Mouse (Mus musculus): ENCODE data around the gene Angptl7. TPM values are rescaled to one million over a fixed set of nuclear protein-coding genes. Genes with fewer than 3 reads are reported as not detected.

The Angptl7 gene
- polyA plus RNA-seq, 1 experiment from 2014 or later: 0.47 TPM

DNA sequence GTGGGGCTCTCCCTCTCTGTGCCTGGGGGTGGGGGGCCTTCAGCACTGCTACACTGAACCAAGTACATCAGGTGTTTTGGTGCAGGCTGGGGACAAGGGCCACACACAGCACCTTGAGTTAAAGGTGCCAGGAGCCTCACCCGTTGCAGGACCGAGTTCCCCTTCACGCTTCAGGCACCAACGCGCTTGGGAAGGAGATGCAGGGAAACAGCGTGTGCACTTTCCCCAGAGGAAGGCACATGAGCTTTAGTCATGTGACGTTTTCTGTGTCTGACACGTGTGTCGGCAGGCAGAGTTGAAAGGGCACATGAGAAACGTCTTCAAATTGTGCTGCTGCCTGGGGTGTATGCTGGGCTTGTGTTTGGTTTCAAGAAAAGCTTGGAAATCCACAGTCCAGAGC lies 31.9 kb downstream of the Angptl7 start:
- no peaks in the 10 kb centered on the region for H3K4me1 ChIP-seq (replicated peaks; ENCODE audit: control insufficient read depth, insufficient read depth, low read length)
- 95% methylated on average over 10 of the region's 10 CpGs for WGBS

DNA sequence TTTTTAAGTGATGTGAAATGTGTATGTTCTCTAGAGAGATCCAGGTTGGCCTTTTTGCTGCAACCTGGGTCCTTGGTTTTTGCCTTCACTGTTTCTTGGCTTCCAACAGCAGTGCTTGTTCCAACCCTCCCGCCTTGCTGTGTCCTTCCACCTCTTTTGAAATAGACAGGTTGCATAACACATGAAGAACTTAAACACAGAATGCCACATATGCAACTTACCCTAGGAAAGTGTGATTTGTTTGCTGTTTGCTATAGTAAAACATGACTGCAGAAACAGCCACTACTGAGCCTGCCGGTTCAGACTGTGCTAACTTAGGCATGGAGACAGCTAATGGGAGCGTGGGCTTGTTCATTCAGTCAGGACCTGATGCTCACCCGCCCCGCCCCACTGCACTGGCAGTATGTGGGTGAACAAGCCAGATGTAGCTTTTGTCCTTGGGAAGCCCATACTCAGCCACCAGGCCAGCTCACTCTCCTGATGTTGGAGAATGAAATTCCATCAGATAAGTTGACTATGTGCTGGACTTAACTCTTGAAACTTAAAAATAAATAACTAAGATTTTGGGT lies 33.7 kb downstream of the Angptl7 start:
- no peak overlapping the region for H3K9ac ChIP-seq (ENCODE audit: low read length)
- 98% methylated on average over 5 of the region's 5 CpGs for WGBS
- H3K4me1 ChIP-seq (replicated peaks; ENCODE audit: control insufficient read depth, insufficient read depth, low read length): no peaks in the 10 kb centered on the region
- peaks cover 22% of the 10 kb centered on the region for H3K36me3 ChIP-seq (ENCODE audit: control insufficient read depth, insufficient read depth, low read length)
- no peak overlapping the region for H3K27ac ChIP-seq (ENCODE audit: low read depth, low read length)
- no peak overlapping the region for H3K4me2 ChIP-seq (ENCODE audit: low read depth, low read length, severe bottlenecking)
- no peaks in the 10 kb centered on the region for H3K27me3 ChIP-seq (ENCODE audit: control insufficient read depth, insufficient read depth, low read length)
- ATAC-seq (replicated peaks; ENCODE audit: low FRiP score) (no peak), DNase-seq (ENCODE audit: low spot score) (no peak)
- H3K4me3 ChIP-seq (ENCODE audit: low read depth, low read length): no peak overlapping the region
- H3K9me3 ChIP-seq (ENCODE audit: control insufficient read depth, low read length): no peaks in the 10 kb centered on the region

More for the DNA sequence above, 31.9 kb downstream of the Angptl7 start:
- H3K27ac ChIP-seq (ENCODE audit: low read depth, low read length): no peak overlapping the region
- H3K4me3 ChIP-seq (ENCODE audit: low read depth, low read length): no peak overlapping the region
- H3K9me3 ChIP-seq (ENCODE audit: control insufficient read depth, low read length): no peaks in the 10 kb centered on the region
- no peak overlapping the region for H3K4me2 ChIP-seq (ENCODE audit: low read depth, low read length, severe bottlenecking)
- no peak overlapping the region for H3K9ac ChIP-seq (ENCODE audit: low read length)
- H3K27me3 ChIP-seq (ENCODE audit: control insufficient read depth, insufficient read depth, low read length): no peaks in the 10 kb centered on the region
- DNase-seq (ENCODE audit: low spot score) (no peak), ATAC-seq (replicated peaks; ENCODE audit: low FRiP score) (no peak)
- H3K36me3 ChIP-seq (ENCODE audit: control insufficient read depth, insufficient read depth, low read length): peaks cover 27% of the 10 kb centered on the region

DNA sequence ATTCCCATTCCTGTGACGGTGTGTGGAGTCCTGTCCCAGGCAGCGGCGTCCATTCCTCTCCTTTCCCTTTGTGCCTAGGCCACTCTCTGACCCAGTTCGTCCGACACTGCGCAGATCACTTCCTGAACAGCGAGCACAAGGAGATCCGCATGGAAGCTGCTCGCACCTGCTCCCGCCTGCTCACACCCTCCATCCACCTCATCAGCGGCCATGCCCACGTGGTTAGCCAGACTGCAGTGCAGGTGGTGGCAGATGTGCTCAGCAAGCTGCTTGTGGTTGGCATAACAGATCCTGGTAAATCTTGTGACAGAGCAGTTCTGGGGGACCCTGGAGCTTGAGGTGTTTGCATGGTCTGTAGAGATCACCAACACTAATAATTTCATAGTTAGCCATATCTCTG lies 35.4 kb downstream of the Angptl7 start:
- ATAC-seq (replicated peaks; ENCODE audit: low FRiP score): no peak
- 96% methylated on average over 12 of the region's 12 CpGs for WGBS

DNA sequence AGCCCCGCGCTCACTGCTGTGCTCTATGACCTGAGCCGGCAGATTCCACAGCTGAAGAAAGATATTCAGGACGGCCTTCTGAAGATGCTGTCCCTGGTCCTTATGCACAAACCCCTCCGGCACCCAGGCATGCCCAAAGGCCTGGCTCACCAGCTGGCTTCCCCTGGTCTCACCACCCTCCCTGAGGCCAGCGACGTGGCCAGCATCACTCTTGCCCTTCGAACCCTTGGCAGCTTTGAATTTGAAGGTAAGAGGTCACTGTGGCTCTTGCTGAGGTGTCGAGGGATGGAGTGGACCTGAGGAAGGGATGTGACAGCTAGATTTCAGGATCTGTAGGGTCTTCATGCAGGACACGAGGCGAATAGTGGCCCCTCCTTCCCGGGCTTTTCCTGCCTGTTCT lies 36.0 kb downstream of the Angptl7 start:
- Histone ChIP-seq H3K36me3 (ENCODE audit: control insufficient read depth, insufficient read depth, low read length) (peaks cover 9% of the 10 kb centered on the region; the same call in 1 of the 2 replicates), H3K4me3 (ENCODE audit: low read depth, low read length) (no peak overlapping the region), H3K9me3 (ENCODE audit: control insufficient read depth, low read length) (no peaks in the 10 kb centered on the region), H3K4me1 (replicated peaks; ENCODE audit: control insufficient read depth, insufficient read depth, low read length) (no peaks in the 10 kb centered on the region), H3K27me3 (ENCODE audit: control insufficient read depth, insufficient read depth, low read length) (no peaks in the 10 kb centered on the region), H3K27ac (ENCODE audit: low read depth, low read length) (no peak overlapping the region), H3K4me2 (ENCODE audit: low read depth, low read length, severe bottlenecking) (no peak overlapping the region), H3K9ac (ENCODE audit: low read length) (no peak overlapping the region)
- 96% methylated on average over 12 of the region's 12 CpGs for WGBS
- DNase-seq (ENCODE audit: low spot score): no peak
- ATAC-seq (replicated peaks; ENCODE audit: low FRiP score): no peak

More for the DNA sequence above, 35.4 kb downstream of the Angptl7 start:
- Histone ChIP-seq H3K27ac (ENCODE audit: low read depth, low read length) (no peak overlapping the region), H3K27me3 (ENCODE audit: control insufficient read depth, insufficient read depth, low read length) (no peaks in the 10 kb centered on the region), H3K36me3 (ENCODE audit: control insufficient read depth, insufficient read depth, low read length) (peaks cover 15% of the 10 kb centered on the region; the same call in 1 of the 2 replicates), H3K4me1 (replicated peaks; ENCODE audit: control insufficient read depth, insufficient read depth, low read length) (no peaks in the 10 kb centered on the region), H3K9ac (ENCODE audit: low read length) (no peak overlapping the region), H3K4me3 (ENCODE audit: low read depth, low read length) (no peak overlapping the region), H3K4me2 (ENCODE audit: low read depth, low read length, severe bottlenecking) (no peak overlapping the region), H3K9me3 (ENCODE audit: control insufficient read depth, low read length) (no peaks in the 10 kb centered on the region)
- DNase-seq (ENCODE audit: low spot score): no peak

DNA sequence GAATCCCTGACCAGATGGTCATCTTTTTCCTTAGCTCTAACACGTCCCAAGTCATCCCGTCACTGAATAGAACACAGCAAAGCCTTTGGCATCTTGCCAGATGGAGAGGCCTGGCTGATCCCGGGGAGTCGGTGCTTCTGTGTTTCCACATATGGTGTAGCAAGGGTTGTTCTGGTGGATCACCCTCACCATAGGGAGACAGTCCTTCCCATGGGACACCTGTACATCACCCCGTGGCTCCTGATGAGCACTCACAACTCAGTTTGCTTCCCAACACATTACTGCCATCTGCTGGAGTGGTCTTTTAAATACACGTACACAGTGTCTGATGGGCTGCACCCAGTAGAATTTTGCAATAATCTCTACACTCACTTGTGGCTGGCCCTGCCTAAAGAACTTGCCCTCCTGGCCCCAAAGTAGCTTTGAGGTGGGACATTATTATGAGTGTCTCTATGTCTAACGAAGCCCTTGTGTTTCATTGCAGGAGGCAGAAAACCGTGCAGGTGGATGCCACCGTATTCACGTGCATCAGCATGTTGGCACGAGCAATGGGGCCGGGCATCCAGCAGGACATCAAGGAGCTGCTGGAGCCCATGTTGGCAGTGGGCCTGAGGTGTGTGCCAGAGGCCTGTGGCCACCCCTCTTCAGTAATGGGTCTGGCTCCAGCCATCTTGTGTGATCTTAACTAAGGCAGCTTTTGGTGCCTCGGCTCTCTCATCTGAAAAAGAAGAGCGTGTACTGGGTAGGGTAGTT lies 36.9 kb downstream of the Angptl7 start:
- 86% methylated on average over 14 of the region's 14 CpGs for WGBS
- ATAC-seq (replicated peaks; ENCODE audit: low FRiP score): no peak

DNA sequence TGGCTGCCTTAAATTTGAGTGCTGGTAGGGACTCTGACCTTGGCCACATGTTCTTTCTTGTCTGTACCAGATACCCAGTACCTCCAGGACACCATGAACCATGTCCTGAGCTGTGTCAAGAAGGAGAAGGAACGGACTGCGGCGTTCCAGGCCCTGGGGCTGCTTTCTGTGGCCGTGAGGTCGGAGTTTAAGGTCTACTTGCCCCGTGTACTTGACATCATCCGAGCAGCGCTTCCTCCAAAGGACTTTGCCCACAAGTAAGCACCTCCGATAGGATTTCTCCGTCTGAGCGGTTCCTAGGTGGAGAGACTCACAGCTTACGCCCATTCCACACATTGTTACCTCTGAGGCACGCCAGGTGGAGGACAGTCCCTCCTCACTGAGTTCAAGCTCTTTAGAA lies 37.5 kb downstream of the Angptl7 start:
- H3K36me3 ChIP-seq (ENCODE audit: control insufficient read depth, insufficient read depth, low read length): peaks cover 6% of the 10 kb centered on the region; the same call in 1 of the 2 replicates
- no peak overlapping the region for H3K27ac ChIP-seq (ENCODE audit: low read depth, low read length)
- H3K4me2 ChIP-seq (ENCODE audit: low read depth, low read length, severe bottlenecking): no peak overlapping the region
- no peak overlapping the region for H3K9ac ChIP-seq (ENCODE audit: low read length)
- H3K27me3 ChIP-seq (ENCODE audit: control insufficient read depth, insufficient read depth, low read length): no peaks in the 10 kb centered on the region
- H3K4me1 ChIP-seq (replicated peaks; ENCODE audit: control insufficient read depth, insufficient read depth, low read length): no peaks in the 10 kb centered on the region
- no peaks in the 10 kb centered on the region for H3K9me3 ChIP-seq (ENCODE audit: control insufficient read depth, low read length)
- no peak for ATAC-seq (replicated peaks; ENCODE audit: low FRiP score)
- no peak for DNase-seq (ENCODE audit: low spot score)
- 93% methylated on average over 13 of the region's 13 CpGs for WGBS
- no peak overlapping the region for H3K4me3 ChIP-seq (ENCODE audit: low read depth, low read length)

More for the DNA sequence above, 36.9 kb downstream of the Angptl7 start:
- Histone ChIP-seq H3K4me1 (replicated peaks; ENCODE audit: control insufficient read depth, insufficient read depth, low read length) (no peaks in the 10 kb centered on the region), H3K9me3 (ENCODE audit: control insufficient read depth, low read length) (no peaks in the 10 kb centered on the region), H3K4me2 (ENCODE audit: low read depth, low read length, severe bottlenecking) (no peak overlapping the region), H3K4me3 (ENCODE audit: low read depth, low read length) (no peak overlapping the region), H3K36me3 (ENCODE audit: control insufficient read depth, insufficient read depth, low read length) (peaks cover 9% of the 10 kb centered on the region; the same call in 1 of the 2 replicates), H3K9ac (ENCODE audit: low read length) (no peak overlapping the region), H3K27me3 (ENCODE audit: control insufficient read depth, insufficient read depth, low read length) (no peaks in the 10 kb centered on the region), H3K27ac (ENCODE audit: low read depth, low read length) (no peak overlapping the region)
- DNase-seq (ENCODE audit: low spot score): no peak

DNA sequence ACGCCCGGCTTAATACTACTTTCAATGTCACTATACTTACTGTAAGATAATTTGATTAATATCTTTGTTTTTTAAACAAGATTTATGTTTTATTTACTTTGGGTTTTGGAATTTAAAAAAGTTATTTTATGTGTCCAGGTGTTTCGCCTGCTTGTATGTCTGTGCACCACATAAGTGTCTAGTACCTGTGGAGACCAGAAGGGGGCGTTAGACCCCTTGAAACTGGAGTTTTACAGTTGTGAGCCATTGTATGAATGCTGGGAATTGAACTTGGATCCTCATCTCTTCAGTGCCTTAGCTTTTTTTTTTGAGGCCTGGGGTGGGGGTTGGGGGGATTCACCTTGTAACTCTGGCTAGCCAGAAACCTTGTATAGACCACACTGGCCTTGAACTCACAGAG lies 38.5 kb downstream of the Angptl7 start:
- 84% methylated on average over 4 of the region's 4 CpGs for WGBS

DNA sequence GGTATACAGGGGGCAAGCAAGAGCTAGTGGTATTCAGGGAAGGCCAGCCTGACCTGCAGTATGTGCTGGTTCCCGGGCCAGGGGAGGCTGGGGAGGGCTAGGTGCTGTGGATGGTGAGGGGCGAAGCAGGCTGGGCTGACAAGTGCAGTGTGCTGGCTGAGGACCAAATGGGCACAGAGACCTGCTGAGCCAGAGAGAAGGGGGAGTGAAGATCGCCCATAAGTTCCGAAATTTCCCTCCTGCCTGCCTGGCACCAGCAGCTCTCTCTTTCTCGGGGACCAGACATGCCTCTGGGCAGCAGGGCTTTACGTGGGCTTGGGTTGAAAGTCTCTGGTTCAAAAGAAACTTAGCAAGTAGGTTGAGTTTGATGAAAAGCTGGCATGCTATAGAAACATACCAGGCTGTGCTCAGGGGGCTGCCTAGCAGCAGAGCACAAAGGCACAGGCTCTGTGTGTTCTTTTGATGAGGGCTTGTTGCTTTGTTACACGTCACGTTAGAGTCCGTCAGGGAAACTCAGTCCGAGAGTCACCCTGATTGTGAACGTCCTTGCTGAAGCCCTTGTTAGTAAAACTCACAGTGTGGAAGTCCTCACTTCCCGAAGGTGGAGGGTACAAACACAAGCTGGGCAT lies 39.5 kb downstream of the Angptl7 start:
- H3K27me3 ChIP-seq (ENCODE audit: control insufficient read depth, insufficient read depth, low read length): no peaks in the 10 kb centered on the region
- no peak overlapping the region for H3K27ac ChIP-seq (ENCODE audit: low read depth, low read length)
- H3K9me3 ChIP-seq (ENCODE audit: control insufficient read depth, low read length): no peaks in the 10 kb centered on the region
- no peaks in the 10 kb centered on the region for H3K4me1 ChIP-seq (replicated peaks; ENCODE audit: control insufficient read depth, insufficient read depth, low read length)
- no peak overlapping the region for H3K4me3 ChIP-seq (ENCODE audit: low read depth, low read length)
- ATAC-seq (replicated peaks; ENCODE audit: low FRiP score) (0 out of 2 replicates have a peak, but pooled peaks have one; percentile 10), DNase-seq (ENCODE audit: low spot score) (no peak)
- no peak overlapping the region for H3K4me2 ChIP-seq (ENCODE audit: low read depth, low read length, severe bottlenecking)
- no peak overlapping the region for H3K9ac ChIP-seq (ENCODE audit: low read length)
- 63% methylated on average over 12 of the region's 12 CpGs for WGBS
- peaks cover 6% of the 10 kb centered on the region for H3K36me3 ChIP-seq (ENCODE audit: control insufficient read depth, insufficient read depth, low read length)

More for the DNA sequence above, 38.5 kb downstream of the Angptl7 start:
- H3K36me3 ChIP-seq (ENCODE audit: control insufficient read depth, insufficient read depth, low read length): peaks cover 6% of the 10 kb centered on the region; the same call in 1 of the 2 replicates
- ATAC-seq (replicated peaks; ENCODE audit: low FRiP score) (no peak), DNase-seq (ENCODE audit: low spot score) (no peak)
- no peaks in the 10 kb centered on the region for H3K27me3 ChIP-seq (ENCODE audit: control insufficient read depth, insufficient read depth, low read length)
- no peak overlapping the region for H3K4me2 ChIP-seq (ENCODE audit: low read depth, low read length, severe bottlenecking)
- no peak overlapping the region for H3K27ac ChIP-seq (ENCODE audit: low read depth, low read length)
- H3K4me3 ChIP-seq (ENCODE audit: low read depth, low read length): no peak overlapping the region
- no peak overlapping the region for H3K9ac ChIP-seq (ENCODE audit: low read length)
- H3K4me1 ChIP-seq (replicated peaks; ENCODE audit: control insufficient read depth, insufficient read depth, low read length): no peaks in the 10 kb centered on the region
- no peaks in the 10 kb centered on the region for H3K9me3 ChIP-seq (ENCODE audit: control insufficient read depth, low read length)
